Mouse (Mus musculus): Measurements from ENCODE around the gene Krtap4-13. TPM values are rescaled to one million over a fixed set of nuclear protein-coding genes. Genes with fewer than 3 reads are reported as not detected.

Gene Krtap4-13
- polyA plus RNA-seq (2012; rRNA removed), result not detected in 2 replicates

DNA sequence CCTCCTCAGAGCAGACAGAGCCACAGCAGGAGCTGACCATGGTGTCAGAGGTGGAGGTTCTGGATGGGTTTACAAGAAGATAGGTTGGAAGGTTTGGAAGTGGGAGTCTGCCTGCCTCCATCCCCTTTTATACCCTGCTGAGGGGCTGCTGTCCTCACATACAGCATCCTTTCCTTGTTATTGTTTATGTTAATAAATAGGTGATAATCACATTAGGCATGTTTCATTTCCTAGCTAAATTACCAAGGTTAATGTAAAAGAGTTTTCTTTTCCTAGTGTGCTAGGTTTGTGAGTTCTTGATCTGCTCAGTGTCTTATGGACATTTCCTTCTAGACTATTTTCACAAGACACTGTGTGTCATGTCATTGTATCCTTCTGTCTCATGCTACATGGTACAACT is at the start of gene Krtap4-13:
Gene Krtap4-13, minus strand, starts transcription at position 101 of the 400 bp plus-strand sequence.

DNA sequence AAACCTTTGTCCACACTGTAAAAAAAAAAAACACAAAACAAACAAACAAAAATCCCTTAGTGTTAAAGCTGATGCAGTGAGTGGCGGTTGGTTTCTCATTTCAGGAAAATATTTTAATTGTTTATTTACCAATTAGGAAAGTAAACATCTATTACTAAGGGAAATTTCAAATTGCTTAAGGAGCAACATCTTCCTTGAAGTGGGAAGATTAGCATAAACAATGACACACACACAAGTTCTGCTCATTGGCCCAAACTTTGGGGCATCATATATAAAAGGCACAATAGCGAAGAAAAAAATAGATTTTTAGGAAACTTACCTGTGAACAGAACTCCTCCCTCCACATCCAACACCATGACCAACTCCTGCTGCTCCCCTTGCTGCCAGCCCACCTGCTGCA is 47.9 kb upstream of the Krtap4-13 start, which contains the start of gene Gm11568:
Gene Gm11568, plus strand, starts transcription at position 301 of the 400 bp plus-strand sequence.

DNA sequence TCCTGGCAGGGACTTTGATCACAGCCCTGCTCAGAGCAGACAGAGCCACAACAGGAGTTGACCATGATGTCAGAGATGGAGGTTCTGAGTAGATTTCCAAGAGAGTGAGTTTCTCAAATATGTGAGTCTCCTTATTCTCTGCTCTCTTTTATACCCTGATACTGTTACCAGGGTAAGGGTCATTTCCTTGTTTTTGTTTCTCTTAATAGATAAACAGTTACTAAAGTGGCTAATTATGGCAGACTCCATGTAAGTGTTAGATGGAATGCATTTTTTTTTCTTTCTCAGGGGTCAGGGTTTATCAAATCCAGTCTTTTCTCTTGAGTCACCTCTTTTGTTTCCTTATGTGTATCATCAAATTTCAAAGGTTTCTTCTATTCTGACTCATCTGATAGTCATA is 41.8 kb upstream of the Krtap4-13 start, which contains the start of gene Krtap4-16:
Gene Krtap4-16, minus strand, starts transcription at position 101 of the 400 bp plus-strand sequence.

GRCm38 (mm10) chr11:99837966-99838365 is 28.3 kb upstream of the Krtap4-13 start, which contains the start of gene 2300003K06Rik:
TSS of gene 2300003K06Rik (minus strand) at chr11:99838066.

DNA sequence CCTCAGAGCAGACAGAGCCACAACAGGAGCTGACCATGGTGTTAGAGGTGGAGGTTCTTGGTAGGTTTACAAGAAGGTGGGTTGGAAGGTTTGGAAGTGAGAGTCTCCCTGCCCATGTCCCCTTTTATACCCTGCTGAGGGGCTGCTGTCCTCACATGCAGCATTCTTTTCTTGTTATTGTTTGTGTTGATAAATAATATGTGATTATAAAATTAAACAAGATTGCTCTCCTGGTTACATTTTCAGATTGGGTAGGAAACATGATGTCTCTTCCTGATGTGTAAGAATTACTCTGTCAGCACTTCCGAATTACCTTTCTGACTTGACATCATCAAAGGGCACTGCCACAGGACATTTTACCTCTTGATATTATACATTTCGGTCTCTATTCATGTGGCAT is 5.9 kb upstream of the Krtap4-13 start, which contains the start of gene Gm11564:
Gene Gm11564, minus strand, starts transcription at position 101 of the 400 bp plus-strand sequence.

GRCm38 (mm10) chr11:99804346-99804745 is 5.3 kb downstream of the Krtap4-13 start, which contains the start of gene Gm11554:
TSS of gene Gm11554 (minus strand) at chr11:99804446.

DNA sequence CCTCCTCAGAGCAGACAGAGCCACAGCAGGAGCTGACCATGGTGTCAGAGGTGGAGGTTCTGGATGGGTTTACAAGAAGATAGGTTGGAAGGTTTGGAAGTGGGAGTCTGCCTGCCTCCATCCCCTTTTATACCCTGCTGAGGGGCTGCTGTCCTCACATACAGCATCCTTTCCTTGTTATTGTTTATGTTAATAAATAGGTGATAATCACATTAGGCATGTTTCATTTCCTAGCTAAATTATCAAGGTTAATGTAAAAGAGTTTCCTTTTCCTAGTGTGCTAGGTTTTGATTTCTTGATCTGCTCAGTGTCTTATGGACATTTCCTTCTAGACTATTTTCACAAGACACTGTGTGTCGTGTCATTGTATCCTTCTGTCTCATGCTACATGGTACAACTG is 10.9 kb downstream of the Krtap4-13 start, which contains the start of gene Gm11569:
Gene Gm11569, minus strand, starts transcription at position 101 of the 400 bp plus-strand sequence.

DNA sequence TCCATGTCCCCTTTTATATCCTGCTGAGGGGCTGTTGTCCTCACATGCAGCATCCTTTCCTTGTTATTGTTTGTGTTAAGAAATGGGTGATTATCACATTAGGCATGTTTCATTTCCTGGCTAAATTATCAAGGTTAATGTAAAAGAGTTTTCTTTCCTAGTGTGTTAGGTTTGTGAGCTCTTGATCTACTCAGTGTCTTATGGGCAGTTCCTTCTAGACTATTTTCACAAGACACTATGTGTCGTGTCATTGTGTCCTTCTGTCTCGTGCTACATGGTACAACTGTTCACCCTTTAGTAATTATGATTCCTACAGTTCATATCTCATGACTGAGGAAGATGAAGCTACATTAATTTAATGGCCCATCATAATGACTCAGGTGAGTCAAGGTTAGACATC is 16.3 kb downstream of the Krtap4-13 start, which contains the start of gene Gm11596:
Gene Gm11596, minus strand, starts transcription at position 101 of the 400 bp plus-strand sequence.

DNA sequence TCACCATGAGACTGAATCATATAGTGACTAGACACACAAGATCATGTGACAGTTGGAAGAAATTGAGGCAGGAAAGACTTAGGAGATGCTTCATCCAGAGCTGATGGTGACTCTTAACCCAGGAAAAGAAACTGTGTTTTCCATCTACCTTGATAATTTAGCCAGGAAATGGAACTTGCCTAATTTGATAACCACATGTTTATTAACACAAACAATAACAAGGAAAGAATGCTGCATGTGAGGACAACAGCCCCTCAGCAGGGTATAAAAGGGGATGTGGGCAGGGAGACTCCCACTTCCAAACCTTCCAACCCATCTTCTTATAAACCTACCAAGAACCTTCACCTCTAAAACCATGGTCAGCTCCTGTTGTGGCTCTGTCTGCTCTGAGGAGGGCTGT is 24.8 kb downstream of the Krtap4-13 start, which contains the start of gene Krtap4-9:
Gene Krtap4-9, plus strand, starts transcription at position 301 of the 400 bp plus-strand sequence.

GRCm38 (mm10) chr11:99780604-99781003 is 29.1 kb downstream of the Krtap4-13 start, which contains the start of gene Krtap4-8:
TSS of gene Krtap4-8 (minus strand) at chr11:99780704.

GRCm38 (mm10) chr11:99772813-99773212 is 36.9 kb downstream of the Krtap4-13 start, which contains the start of gene Gm11595:
TSS of gene Gm11595 (minus strand) at chr11:99772913.

Other genes starting within 250 kb of the Krtap4-13 start
- gene Krtap3-1, start 243.3 kb downstream of the Krtap4-13 start, polyA plus RNA-seq (2012; rRNA removed), result not detected in 2 replicates
- gene Krtap1-5, start 228.9 kb downstream of the Krtap4-13 start, polyA plus RNA-seq (2012; rRNA removed), result not detected in 2 replicates
- not detected in 2 replicates for gene Krtap1-4, start 226.2 kb downstream of the Krtap4-13 start, polyA plus RNA-seq (2012; rRNA removed)
- gene Krtap1-3, start 218.6 kb downstream of the Krtap4-13 start, polyA plus RNA-seq (2012; rRNA removed), result not detected in 2 replicates
- gene Krtap9-3, start 211.8 kb downstream of the Krtap4-13 start, polyA plus RNA-seq (2012; rRNA removed), result not detected in 2 replicates
- not detected in 2 replicates for gene Gm11938, start 206.6 kb downstream of the Krtap4-13 start, polyA plus RNA-seq (2012; rRNA removed)
- gene Gm11937, start 199.7 kb downstream of the Krtap4-13 start, polyA plus RNA-seq (2012; rRNA removed), result not detected in 2 replicates
- gene Krtap2-4, start 195.0 kb downstream of the Krtap4-13 start, polyA plus RNA-seq (2012; rRNA removed), result not detected in 2 replicates
- not detected in 2 replicates for gene Gm11562, start 189.5 kb downstream of the Krtap4-13 start, polyA plus RNA-seq (2012; rRNA removed)
- gene Krtap4-1, start 181.7 kb downstream of the Krtap4-13 start, polyA plus RNA-seq (2012; rRNA removed), result not detected in 2 replicates
- not detected in 2 replicates for gene Krtap4-2, start 174.8 kb downstream of the Krtap4-13 start, polyA plus RNA-seq (2012; rRNA removed)
- not detected in 2 replicates for gene Krtap4-7, start 165.8 kb downstream of the Krtap4-13 start, polyA plus RNA-seq (2012; rRNA removed)
- gene Gm11555, start 159.7 kb downstream of the Krtap4-13 start, polyA plus RNA-seq (2012; rRNA removed), result not detected in 2 replicates
- gene Gm11563, start 150.9 kb downstream of the Krtap4-13 start, polyA plus RNA-seq (2012; rRNA removed), result not detected in 2 replicates
- gene Krtap4-6, start 143.9 kb downstream of the Krtap4-13 start, polyA plus RNA-seq (2012; rRNA removed), result not detected in 2 replicates
- gene Gm14190, start 119.2 kb downstream of the Krtap4-13 start, polyA plus RNA-seq (2012; rRNA removed), result not detected in 2 replicates
- gene Gm14180, start 75.6 kb downstream of the Krtap4-13 start, polyA plus RNA-seq (2012; rRNA removed), result not detected in 2 replicates
- not detected in 2 replicates for gene Gm11595, start 37.0 kb downstream of the Krtap4-13 start, polyA plus RNA-seq (2012; rRNA removed)
- gene Krtap4-8, start 29.2 kb downstream of the Krtap4-13 start, polyA plus RNA-seq (2012; rRNA removed), result not detected in 2 replicates
- gene Krtap4-9, start 24.7 kb downstream of the Krtap4-13 start, polyA plus RNA-seq (2012; rRNA removed), result not detected in 2 replicates
- gene Gm11596, start 16.4 kb downstream of the Krtap4-13 start, polyA plus RNA-seq (2012; rRNA removed), result not detected in 2 replicates
- gene Gm11569, start 11.0 kb downstream of the Krtap4-13 start, polyA plus RNA-seq (2012; rRNA removed), result not detected in 2 replicates
- gene Gm11554, start 5.4 kb downstream of the Krtap4-13 start, polyA plus RNA-seq (2012; rRNA removed), result not detected in 2 replicates
- not detected in 2 replicates for gene Gm11564, start 5.8 kb upstream of the Krtap4-13 start, polyA plus RNA-seq (2012; rRNA removed)
- not detected in 2 replicates for gene 2300003K06Rik, start 28.2 kb upstream of the Krtap4-13 start, polyA plus RNA-seq (2012; rRNA removed)
- not detected in 2 replicates for gene Krtap4-16, start 41.7 kb upstream of the Krtap4-13 start, polyA plus RNA-seq (2012; rRNA removed)
- gene Gm11568, start 48.0 kb upstream of the Krtap4-13 start, polyA plus RNA-seq (2012; rRNA removed), result not detected in 2 replicates
- gene Gm11559, start 54.6 kb upstream of the Krtap4-13 start, polyA plus RNA-seq (2012; rRNA removed), result not detected in 2 replicates
- not detected in 2 replicates for gene Krtap9-1, start 63.5 kb upstream of the Krtap4-13 start, polyA plus RNA-seq (2012; rRNA removed)
- not detected in 2 replicates for gene Gm11567, start 69.3 kb upstream of the Krtap4-13 start, polyA plus RNA-seq (2012; rRNA removed)
- not detected in 2 replicates for gene Krtap31-1, start 98.0 kb upstream of the Krtap4-13 start, polyA plus RNA-seq (2012; rRNA removed)
- not detected in 2 replicates for gene Gm11565, start 104.9 kb upstream of the Krtap4-13 start, polyA plus RNA-seq (2012; rRNA removed)
- gene Krtap31-2, start 126.4 kb upstream of the Krtap4-13 start, polyA plus RNA-seq (2012; rRNA removed), result not detected in 2 replicates
- not detected in 2 replicates for gene Krtap9-5, start 138.6 kb upstream of the Krtap4-13 start, polyA plus RNA-seq (2012; rRNA removed)
- not detected in 2 replicates for gene Krtap29-1, start 169.2 kb upstream of the Krtap4-13 start, polyA plus RNA-seq (2012; rRNA removed)
- not detected in 2 replicates for gene Krtap16-1, start 176.7 kb upstream of the Krtap4-13 start, polyA plus RNA-seq (2012; rRNA removed)
- not detected in 2 replicates for gene Krtap17-1, start 184.1 kb upstream of the Krtap4-13 start, polyA plus RNA-seq (2012; rRNA removed)
- gene Krt33a, start 206.3 kb upstream of the Krtap4-13 start, polyA plus RNA-seq (2012; rRNA removed), result not detected in 2 replicates
- gene Krt33b, start 220.0 kb upstream of the Krtap4-13 start, polyA plus RNA-seq (2012; rRNA removed), result not detected in 2 replicates
- not detected in 2 replicates for gene Krt34, start 231.7 kb upstream of the Krtap4-13 start, polyA plus RNA-seq (2012; rRNA removed)
- gene Krt31, start 240.7 kb upstream of the Krtap4-13 start, polyA plus RNA-seq (2012; rRNA removed), result not detected in 2 replicates